8 mouse cellular contexts compared by ENCODE assay signal in the genomic region with DNA sequence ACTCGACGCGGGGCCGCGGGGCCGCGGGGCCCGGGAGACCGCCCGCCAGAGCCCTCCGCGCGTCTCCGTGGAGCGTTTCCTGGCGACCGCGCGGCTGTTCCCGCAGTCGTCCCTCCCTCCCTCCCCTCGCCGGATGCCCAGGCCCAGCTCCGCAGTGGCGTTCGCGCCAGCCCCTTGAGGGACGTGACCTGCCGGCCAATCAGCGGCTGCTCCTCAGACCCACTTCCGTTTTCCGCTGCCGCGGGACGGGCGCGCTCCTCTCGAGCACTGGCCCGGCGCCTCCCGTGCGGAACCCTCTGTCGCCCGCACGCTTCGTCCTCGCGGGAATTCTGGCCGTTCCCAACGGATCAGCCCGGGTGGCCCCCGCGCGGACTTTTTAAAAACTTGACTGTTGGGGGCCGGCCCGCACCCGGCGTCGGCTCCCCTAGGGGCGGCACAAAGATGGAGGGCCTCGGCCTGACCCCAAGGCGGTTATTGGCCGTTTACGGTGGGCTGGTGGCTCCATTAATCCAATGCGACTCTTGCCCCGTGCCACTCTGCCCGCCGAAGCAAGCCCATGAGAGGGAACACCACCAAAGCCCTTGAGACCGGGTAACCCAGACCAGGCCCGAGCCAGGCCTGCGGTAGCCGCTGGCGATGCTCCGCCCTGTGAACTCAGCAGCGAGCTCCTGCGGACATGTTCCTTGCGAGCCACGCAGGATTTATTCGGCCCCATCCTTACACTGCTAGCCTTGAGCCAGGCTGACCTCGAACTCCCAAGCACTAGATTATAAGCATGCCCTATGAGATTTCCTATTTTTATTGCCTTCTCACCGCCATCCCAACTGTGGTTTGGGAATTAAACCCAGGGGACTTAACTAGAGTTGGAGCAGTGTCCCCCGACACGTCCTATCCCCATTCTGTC. TPM values are rescaled to one million over a fixed set of nuclear protein-coding genes. Genes with fewer than 3 reads are reported as not detected.
DNase-seq lines count a peak whose midpoint lies in the region; ATAC-seq and TF ChIP-seq lines count a peak whose summit lies in the region.

No protein-coding gene starts in this region.

- peak; percentile 93 for ATAC-seq in Patski
- ATAC-seq in hindbrain, embryonic 13.5 days (ENCODE audit: low FRiP score) = peak; percentile 98

- peaks cover 7% of the 10 kb centered on the region; the same call in 1 of the 2 replicates for H3K36me3 ChIP-seq in hindbrain, embryonic 13.5 days

- no peak for DNase-seq in Patski (ENCODE audit: low read depth, low spot score)
- DNase-seq in cerebellum, postnatal 14 days = peak; percentile 97
- peak; percentile 93 for DNase-seq in frontal cortex, postnatal 14 days (ENCODE audit: low spot score in 2 of 2)
- peak; percentile 86 to 93 for DNase-seq in layer of hippocampus, postnatal 25 days (ENCODE audit: extremely low spot score in 1 of 2, low spot score in 1 of 2)
- peak; percentile 95 for DNase-seq in lung, postnatal 14 days
- peak; percentile 96 for DNase-seq in ovary, postnatal 36 days (ENCODE audit: low spot score)
- DNase-seq in thymus, postnatal 14 days = peak; percentile 95

- H3K27me3 ChIP-seq in Patski = no peaks in the 10 kb centered on the region
- no peaks in the 10 kb centered on the region for H3K27me3 ChIP-seq in hindbrain, embryonic 13.5 days

- H3K4me2 ChIP-seq in hindbrain, embryonic 13.5 days = peak overlapping the region; percentile 83

- H3K27ac ChIP-seq in hindbrain, embryonic 13.5 days = peak overlapping the region; percentile 100

- under 1% methylated on average over 75 of the region's 83 CpGs for WGBS in hindbrain, embryonic 13.5 days

- peak overlapping the region; percentile 99 for H3K9ac ChIP-seq in hindbrain, embryonic 13.5 days

- POLR2A ChIA-PET in Patski (lab: Charles Lee) = interaction anchor here (0.5 kb wide), 1 partner anchor 261 kb away, joined by 4 read pairs; no protein-coding TSS in a partner anchor

- in situ Hi-C loops in Patski (cut with MboI; ENCODE audit: low pct_unique_long_range_greater_than_20kb) = no loop called here

- H3K9me3 ChIP-seq in hindbrain, embryonic 13.5 days = no peaks in the 10 kb centered on the region

- H3K4me3 ChIP-seq in hindbrain, embryonic 13.5 days = peak overlapping the region; percentile 98

- CTCF ChIA-PET in Patski (lab: Charles Lee) = interaction anchor here (2.3 kb wide), 1 partner anchor 20 kb away, joined by 8 read pairs; no protein-coding TSS in a partner anchor

- no peak for TF ChIP-seq CTCF in Patski (IDR thresholded peaks at IDR 0.05)

- peaks cover 35% of the 10 kb centered on the region for H3K4me1 ChIP-seq in hindbrain, embryonic 13.5 days (replicated peaks)

RNA-seq across cellular contexts. Expression of gene Hnrnpa0, which starts 0.7 kb away (rescaled TPM):
- 159 TPM for polyA plus RNA-seq in Patski (2021)
- 67.5 and 68.8 TPM in 2 replicates for polyA plus RNA-seq in hindbrain, embryonic 13.5 days (2015; fragmentation: Nextera tagmentation; extraction: Ambion mirVana)
- total RNA-seq in layer of hippocampus, postnatal 25 days (2021) = 100 to 1,000 TPM; 127 to 131 TPM

RNA-seq across cellular contexts. Expression of gene Klhl3, which starts 15.6 kb away (rescaled TPM):
- polyA plus RNA-seq in Patski (2021) = 0.35 TPM
- 11.5 and 11.7 TPM in 2 replicates for polyA plus RNA-seq in hindbrain, embryonic 13.5 days (2015; fragmentation: Nextera tagmentation; extraction: Ambion mirVana)
- 10 to 100 TPM; 45.2 to 47.4 TPM for total RNA-seq in layer of hippocampus, postnatal 25 days (2021)

RNA-seq across cellular contexts. Expression of gene Idnk, which starts 28.4 kb away (rescaled TPM):
- polyA plus RNA-seq in Patski (2021) = 29.4 TPM
- 71.4 and 73.5 TPM in 2 replicates for polyA plus RNA-seq in hindbrain, embryonic 13.5 days (2015; fragmentation: Nextera tagmentation; extraction: Ambion mirVana)
- total RNA-seq in layer of hippocampus, postnatal 25 days (2021) = 10 to 100 TPM; 26.3 to 28.2 TPM
